Mouse (Mus musculus) lung, adult 2 months (tissue): ENCODE results near the gene Scgb1b18. TPM values are rescaled to one million over a fixed set of nuclear protein-coding genes. Genes with fewer than 3 reads are reported as not detected.
"Not testable (repeated sequence)": the region's sequence is repeated elsewhere in the genome, so short reads cannot be mapped to it uniquely, and the experiment has no call there.

Source experiments
- DNase-seq: peaks from one replicate; pipeline ENCODE4 v3.0.0; 2022
- H3K4me1 ChIP-seq: fragments of 200-500 bp; 2 replicates; pipeline ENCODE4 v1.6.1; 2011; ENCODE audit warnings: low read length; ENCODE audit not compliant: control insufficient read depth, insufficient read depth
- H3K4me3 ChIP-seq: fragments of 200-500 bp; replicated peaks from 2 replicates; pipeline ENCODE3; 2011; ENCODE audit warnings: low read depth, mild to moderate bottlenecking, control low read depth, low read length; ENCODE audit errors: extremely low read depth
- WGBS: fragments of 180-500 bp; shearing (Covaris S2); methylation state at CpG from one replicate; pipeline ENCODE4 v1.1.7; 2018; 5-methylcytosine and 5-hydroxymethylcytosine counted together
- polyA plus RNA-seq: library from polyadenylated mRNA; depleted of rRNA; stranded (reverse); fragments of >200 nt; gene quantifications from 2 replicates; pipeline ENCODE4 v1.2.3, GENCODE M21; 2012; rRNA removed

Gene Scgb1b18
- polyA plus RNA-seq: not detected in 2 replicates

DNA sequence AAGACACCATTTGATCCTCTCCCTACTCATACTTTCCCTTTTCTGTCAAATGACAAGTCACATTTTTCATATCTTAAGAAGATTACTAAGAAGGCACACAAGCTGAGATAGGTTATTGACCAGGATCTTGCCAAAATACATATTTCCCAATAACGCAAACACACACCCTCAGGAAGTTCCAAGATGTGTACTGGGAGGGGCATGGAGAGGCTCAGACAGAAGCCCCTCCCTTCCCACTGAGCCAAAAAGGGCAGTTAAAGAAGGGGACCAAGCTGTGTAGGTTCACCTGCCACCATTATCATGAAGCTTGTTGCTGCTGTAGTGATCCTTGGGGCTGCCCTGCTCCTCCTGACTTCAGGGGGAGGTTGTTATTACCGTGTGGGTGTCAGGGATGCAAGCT, at the start of gene Scgb1b18:
Gene Scgb1b18, plus strand, starts transcription at position 301 of the 400 bp plus-strand sequence.
- not testable (repeated sequence) for DNase-seq, H3K4me3 ChIP-seq, H3K4me1 ChIP-seq
- WGBS: no CpG with 5 or more reads among the region's 2 CpGs

GRCm38 (mm10) chr7:33173764-33174163, 11.6 kb upstream of the Scgb1b18 start, which contains the start of gene Scgb2b18:
Gene Scgb2b18 (minus strand): TSS chr7:33173864.
- not testable (repeated sequence) for H3K4me1 ChIP-seq, DNase-seq, H3K4me3 ChIP-seq
- 74% methylated on average over 2 of the region's 2 CpGs for WGBS

Other genes starting within 250 kb of the Scgb1b18 start
- gene Scgb2b17, start 129.0 kb upstream of the Scgb1b18 start, polyA plus RNA-seq: not detected in 2 replicates
- not detected in 2 replicates for gene Scgb1b17, start 122.1 kb upstream of the Scgb1b18 start, polyA plus RNA-seq
- gene Scgb2b18, start 11.7 kb upstream of the Scgb1b18 start, polyA plus RNA-seq: not detected in 2 replicates
- gene Scgb2b19, start 94.8 kb downstream of the Scgb1b18 start, polyA plus RNA-seq: not detected in 2 replicates
- gene Scgb1b19, start 101.7 kb downstream of the Scgb1b18 start, polyA plus RNA-seq: not detected in 2 replicates
- gene Scgb2b20, start 180.8 kb downstream of the Scgb1b18 start, polyA plus RNA-seq: not detected in 2 replicates
- gene Scgb1b20, start 187.7 kb downstream of the Scgb1b18 start, polyA plus RNA-seq: not detected in 2 replicates